Mouse (Mus musculus) c-Kit-negative CD71-positive TER-119-positive erythroid progenitor cells, embryonic 14.5 days (primary cell): ENCODE measurements around the gene Ttyh3.
A peak's percentile ranks its signal among the peaks of the same experiment; 100 is the strongest.

Experiments
- DNase-seq: peaks from one replicate; pipeline ENCODE4 v3.0.0-alpha.2; 2013; ENCODE audit warnings: low read depth, low spot score

Gene Ttyh3

DNA sequence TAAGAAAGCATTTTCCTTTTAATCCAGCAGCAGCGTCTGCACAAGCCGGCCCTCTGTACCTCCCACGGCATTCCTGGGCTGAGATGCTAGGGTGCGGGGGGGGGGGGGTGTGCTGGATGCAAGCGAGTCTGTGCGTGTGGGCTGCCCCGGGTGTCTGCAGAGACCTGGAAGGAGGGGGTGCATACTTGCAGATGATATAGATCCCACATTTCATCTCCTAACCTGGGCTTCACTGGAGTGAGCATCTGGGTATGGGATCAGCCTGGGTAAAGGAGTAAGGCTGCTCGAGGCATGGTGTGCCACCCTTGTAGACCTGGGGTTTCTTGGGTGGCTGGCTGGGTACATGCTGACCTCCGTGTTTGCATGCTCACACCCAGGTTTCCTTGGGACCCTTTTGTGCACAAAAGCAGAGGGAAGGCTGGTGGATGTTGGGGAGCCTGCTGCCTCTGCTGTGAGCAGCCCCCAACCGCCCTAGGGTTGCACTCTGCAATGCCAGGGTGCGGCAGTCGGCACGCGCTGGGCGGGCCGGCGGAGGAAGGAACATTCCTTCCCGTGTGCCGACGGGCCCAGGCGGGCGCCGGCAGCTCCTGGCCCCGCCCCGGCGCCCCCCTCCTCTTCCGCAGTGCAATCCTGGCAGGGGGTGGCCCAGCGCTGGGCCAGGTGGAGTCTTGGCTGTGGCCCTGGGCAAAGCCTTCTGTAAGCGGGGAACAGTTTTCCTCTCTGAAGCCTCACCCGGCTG is 38.4 kb downstream of the Ttyh3 start:
- DNase-seq: no peak

DNA sequence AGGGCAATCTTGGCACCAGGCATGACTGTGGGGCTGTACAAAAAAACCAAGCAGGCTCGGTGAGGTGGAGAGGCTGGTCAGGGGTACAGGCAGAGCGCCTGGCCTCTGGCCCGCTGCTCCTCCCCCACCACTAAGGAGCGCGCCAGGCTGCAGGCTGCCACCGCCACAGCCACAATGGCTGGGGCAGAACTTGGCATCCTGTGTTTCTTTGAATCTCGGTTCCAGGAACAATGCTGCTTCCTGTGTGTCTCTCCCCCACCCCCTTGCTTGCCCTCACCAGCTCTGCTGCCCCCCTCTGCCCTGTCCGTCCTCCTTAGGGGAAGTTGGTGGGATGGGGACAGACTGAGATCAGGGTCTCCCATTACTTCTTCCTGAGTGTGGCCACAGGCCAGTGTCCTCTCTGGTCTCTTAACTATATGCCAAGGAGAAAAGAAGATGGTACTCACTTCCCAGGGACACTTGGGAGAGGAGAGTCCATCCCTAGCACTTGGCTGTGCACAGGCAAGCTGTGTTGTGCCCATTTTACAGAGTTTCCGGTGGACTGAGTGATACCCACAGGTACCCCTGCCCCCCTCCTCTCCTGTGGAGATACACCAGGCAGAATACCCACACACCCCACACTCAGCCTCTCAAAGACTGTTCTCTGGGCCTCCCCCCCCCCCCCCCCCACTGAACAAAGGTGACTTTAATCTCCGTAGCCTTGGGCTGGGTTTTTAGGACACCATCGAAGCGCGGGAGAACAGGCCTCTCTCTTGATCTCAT is 39.1 kb downstream of the Ttyh3 start:
- DNase-seq: no peak

DNA sequence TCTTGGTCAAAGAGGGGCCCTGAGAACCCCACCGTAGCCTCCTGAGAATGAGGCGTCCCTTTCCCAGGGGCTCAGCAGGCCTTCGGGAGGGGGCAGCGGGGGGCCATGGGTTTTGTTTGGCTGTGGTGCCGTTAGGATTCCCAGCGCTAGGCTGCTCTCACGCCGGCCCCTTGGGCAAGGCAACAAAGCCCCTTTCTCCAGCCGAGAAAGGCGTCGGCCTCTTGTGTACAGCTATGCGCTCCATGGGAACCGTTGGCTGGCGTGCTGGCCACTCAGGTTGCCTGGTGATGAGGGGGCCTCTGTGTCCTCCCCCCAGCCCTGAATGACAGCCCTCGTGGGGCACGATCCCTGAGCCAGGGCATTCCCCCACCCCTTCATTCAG is 40.2 kb downstream of the Ttyh3 start:
- no peak for DNase-seq

DNA sequence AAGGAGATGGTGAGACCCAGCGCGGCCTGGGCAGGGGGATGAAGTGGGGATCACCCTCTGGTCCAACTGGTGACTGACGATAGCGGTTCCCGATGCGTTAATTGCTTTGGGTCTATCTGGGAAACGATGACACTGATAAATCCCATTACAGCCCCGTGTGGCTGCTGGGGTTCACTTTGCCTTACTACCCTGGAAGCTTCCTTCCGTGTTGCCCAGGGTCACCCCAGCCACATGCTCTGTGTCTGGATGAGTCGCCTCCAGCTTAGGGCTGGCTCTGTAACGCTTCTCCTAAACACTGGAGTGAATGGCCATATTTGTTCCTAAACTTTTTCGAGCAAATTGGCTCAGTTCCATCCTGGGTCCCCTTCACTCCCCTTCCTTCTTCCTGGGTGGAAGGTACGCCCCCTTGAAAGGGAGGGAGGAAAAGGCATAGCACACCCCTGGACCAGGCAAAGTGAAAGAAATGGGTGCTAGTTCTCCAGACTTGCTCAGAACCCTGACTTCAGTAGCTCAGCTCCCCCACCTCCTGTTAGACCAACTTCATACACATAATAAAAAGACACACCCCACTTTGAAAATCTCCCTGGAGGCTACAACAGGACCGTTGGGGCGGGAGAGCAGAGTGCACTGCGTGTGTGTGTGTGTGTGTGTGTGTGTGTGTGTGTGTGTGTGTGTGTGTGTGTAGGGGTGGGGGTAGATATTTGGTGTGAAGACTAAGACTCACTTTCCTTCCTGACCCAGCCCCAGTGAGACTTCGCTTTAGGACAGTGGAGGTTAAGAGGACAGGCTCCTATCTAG is 40.8 kb downstream of the Ttyh3 start:
- no peak for DNase-seq

DNA sequence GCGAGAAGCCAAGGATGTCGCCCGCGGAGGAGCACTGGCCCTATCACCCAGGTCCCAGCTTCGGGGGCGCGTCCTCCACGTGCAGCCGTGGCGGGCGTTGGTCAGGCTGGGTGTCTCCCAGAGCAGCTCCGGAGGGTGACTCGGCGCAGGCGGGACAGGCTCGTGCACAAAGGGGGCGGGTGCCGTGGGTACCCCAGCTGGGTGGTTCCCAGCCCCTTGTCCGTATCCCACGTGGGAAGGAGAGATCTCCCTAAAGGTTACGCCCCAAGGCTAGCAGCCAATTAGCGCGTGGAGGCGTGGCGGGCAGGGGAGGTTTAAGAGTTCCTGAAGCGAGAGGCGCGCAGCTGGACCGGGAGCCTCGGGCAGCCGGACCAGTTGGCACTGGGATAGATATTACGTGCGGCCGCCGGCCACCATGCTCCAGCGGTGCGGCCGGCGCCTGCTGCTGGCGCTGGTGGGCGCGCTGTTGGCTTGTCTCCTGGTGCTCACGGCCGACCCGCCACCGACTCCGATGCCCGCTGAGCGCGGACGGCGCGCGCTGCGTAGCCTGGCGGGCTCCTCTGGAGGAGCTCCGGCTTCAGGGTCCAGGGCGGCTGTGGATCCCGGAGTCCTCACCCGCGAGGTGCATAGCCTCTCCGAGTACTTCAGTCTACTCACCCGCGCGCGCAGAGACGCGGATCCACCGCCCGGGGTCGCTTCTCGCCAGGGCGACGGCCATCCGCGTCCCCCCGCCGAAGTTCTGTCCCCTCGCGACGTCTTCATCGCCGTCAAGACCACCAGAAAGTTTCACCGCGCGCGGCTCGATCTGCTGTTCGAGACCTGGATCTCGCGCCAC is 41.6 kb downstream of the Ttyh3 start, which contains the start of gene Lfng:
Gene Lfng, plus strand, starts transcription at position 320 of the 835 bp plus-strand sequence.
- peak; percentile 68 for DNase-seq

DNA sequence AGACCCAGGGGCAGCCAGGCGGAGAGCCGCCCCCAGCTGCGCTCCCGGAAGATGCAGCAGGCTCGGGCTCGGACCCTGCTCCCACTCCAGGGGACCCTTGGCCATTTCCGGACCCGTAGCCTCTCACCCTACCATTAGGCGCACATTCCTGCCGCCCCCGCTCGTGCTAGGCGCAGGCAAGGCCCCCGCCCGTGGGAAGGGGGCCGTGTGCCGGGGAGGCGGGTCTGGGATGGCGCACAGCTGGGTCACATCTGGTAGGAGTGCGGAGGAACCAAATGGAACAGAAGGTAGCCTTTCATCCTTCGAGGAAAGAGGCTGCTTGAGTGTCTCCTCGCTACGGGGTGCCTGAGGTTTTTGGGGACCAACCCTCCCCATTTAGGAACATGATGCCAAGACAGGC is 42.4 kb downstream of the Ttyh3 start:
- DNase-seq: no peak

DNA sequence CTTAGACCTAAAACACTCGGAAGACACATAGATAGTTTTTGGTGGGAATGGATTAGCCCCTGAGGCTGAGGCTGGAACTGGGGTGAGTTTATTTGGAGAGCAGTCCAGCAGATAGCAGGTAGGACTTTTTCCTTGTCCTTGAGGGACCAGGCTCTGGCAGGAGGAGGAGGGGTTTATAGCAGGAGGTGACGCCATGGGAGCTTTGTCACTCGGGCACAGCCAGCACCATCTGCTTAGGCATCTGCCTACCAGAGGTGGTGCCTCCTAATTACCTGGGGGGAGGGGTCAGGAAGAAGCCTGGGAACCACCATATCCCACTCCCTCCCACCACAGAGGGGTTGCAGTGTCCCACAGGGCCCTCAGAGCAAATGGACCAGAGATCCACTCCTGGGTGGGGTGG is 43.6 kb downstream of the Ttyh3 start:
- DNase-seq: no peak

DNA sequence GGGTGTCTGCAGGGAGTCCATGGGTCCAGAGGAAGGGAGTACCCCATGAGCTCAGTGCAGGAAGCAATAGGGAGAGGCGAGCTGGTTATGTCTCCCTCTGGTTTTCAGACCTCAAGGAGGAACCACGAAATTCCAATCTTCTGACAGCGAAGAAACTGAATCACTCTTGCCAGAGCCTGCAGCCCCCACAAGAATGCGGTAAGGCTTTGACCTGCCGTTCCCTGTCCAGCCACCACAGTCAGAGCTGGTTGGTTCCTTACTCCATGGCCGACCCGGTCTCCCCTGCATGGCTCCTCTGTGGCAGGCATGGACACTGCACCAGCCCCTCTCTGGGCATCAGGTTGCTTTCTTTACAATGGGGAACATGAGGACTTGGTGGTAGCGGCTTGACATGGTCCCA is 44.4 kb downstream of the Ttyh3 start:
- DNase-seq: no peak

DNA sequence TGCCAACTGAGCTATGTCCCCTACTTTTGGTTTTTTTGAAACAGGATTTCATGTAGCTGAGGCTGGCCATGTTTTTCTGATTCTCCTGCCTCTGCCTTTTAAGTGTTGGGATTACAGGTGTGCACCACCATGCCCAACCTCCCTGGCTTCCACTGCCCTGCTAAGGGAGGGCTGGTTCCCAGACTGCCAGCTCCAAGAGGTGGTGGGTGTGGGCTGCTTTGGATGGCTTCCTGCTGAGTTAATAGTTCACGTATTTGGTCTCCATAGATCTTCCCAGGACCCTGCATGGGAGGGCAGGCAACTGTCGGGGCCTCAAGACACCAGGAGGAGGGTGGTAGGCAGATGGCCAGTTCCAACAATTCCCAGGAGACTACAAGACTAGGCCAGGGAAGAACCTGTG is 46.3 kb downstream of the Ttyh3 start:
- DNase-seq: no peak

DNA sequence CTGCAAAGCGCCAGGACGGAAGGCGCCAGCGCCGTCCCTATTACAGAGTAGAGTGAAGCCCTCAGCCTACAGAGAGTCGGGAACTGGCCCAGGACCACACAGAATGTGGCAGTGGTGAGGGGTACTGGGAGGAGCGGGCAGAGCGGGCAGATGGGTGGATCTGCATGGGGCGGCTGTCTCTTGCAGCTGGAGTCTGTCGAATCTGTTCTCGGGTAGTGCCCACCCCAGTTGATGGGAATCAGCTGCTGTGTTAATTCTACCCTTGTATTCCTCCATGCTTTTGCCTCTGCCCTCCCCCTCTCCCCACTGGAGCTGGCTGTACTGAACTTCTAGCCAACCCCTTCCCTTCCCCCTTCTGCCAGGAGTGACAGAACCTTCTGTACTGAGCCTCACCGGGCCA is 47.1 kb downstream of the Ttyh3 start:
- no peak for DNase-seq

DNA sequence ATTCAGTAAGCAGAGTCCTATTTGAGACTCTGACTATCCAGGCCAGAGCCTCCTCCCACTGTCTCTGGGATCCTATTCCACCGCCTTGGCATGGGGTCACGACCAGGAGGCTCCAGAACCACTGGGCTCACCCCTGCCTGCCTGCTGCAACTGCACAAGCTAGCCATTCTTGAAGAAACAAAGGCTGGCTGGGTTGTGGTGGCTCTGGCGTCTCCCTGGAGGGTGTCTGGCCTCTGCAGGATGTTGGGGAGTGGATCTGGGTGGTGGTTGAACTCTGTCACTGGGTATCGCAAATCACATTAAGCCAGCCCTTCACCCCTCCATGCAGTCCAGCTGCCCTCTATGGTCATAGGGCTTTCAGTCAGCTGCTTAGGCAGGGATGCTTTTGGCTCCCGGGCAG is 48.9 kb downstream of the Ttyh3 start:
- no peak for DNase-seq

DNA sequence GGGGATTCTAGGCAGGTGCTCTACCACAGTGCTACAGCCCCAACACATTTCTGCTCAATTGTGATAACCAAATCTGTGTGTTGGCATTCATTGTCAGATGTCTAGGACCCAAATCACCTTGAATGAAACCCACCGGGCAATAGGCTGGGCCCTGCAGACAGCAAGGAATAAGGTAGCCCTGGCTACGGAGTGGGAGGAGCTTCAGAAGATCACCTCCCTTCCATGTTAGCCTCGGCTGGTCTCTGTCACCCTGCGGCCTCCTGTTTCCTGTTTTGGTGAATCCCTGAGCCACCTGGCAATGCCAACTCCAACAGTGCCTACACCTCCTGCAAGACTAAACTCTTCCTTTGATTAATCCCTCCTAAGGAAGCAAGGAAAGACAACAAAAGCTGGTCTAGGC is 51.0 kb downstream of the Ttyh3 start:
- no peak for DNase-seq

DNA sequence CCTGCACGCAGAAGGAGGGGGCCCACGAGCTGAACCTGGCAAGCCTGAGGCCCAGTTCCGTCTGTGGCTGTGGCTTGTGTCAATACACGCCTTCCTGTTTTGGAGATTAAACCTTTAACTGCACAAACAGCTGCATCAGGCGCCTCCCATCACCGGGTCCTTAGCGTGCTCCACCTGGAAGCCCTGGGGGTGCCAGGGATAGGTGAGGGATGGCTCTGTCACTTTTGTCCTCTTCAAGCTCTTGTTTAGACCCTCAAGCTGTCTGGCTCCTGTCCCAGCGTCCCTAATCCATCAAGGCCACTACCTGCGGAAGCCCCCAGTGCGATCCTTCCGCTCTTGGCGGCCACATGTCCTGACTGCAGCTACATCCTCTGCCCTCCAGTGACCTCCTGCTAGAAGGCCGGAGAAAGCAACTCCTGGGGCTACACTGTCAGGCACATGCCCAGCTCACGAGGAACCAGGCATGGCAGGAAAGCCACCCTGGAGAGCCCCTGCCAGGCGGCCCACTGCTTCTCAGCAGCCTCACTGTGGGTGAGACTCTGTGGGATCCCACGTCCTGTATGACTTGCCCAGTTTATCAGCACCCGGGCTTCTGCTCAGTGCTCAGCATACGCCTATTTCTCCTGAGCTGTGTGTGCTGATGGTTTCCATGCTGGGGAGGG is 51.8 kb downstream of the Ttyh3 start:
- no peak for DNase-seq

DNA sequence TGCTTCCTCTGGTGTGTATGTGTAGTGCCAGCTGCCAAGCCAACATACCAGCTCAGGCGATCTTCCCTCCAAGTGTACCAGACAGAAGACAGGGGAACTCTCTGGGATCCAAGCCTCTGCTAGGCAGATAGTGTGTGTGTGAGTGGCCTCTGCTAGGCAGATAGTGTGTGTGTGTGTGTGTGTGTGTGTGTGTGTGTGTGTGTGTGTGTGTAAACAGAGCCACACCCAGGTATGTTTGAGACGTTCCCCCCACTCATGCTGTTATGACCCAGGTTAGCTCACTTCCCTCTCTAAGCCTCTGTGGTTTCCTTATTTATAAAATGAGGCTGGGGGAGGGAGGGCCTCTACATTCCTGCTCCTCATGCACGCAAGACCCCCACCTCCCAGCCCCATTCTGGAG is 52.4 kb downstream of the Ttyh3 start:
- DNase-seq: no peak

DNA sequence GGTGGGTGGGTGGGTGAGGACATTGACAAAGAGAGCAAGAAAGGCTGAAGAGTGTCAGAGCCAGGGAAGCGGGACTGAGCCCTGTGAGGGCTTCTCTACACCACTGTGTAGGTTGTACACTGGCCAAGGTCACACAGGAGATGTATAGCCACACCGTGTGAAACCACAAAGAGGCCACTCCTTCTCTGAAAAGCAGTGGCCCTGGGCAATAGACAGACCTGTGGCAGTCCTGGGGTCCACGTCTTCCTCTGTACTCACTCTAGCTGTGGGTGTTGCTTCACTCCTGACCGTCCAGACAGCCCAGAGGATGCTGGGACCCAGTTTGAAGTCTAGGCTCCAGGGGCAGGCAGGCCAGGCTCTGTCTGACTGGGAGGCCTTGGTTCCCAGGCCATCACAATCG is 54.0 kb downstream of the Ttyh3 start:
- no peak for DNase-seq

DNA sequence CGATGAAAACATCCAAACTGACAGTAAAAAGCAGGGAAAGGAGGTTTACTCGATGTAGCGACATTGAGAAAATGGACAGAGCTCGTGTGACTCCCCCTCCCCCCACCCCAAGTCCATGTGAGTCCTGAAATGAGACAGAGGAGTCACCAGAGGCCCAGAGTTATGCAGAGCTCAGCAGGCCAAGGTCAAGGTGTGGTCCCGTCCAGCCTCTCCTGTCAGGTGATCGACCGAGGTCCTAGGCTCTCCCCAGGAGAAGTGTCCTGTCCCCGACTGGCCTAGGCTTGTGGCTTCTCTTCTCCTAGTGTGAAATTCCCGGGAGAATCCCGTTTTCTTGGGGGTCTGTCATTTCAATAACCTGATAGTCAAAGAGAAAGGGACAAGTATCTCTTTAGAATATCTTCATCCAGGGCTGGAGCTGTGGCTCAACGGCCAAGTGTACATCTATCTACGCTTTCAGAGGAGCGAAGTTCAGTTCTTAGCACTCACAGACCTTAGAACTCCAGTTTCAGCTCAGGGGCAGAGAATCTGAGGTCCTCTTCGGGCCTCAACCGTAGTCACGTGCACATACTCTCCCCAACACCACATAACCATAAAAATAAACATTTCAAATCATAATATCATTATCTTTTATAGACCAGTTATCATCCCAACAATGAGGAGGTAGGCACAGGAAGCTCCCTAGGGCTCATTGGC is 59.6 kb downstream of the Ttyh3 start:
- DNase-seq: no peak

DNA sequence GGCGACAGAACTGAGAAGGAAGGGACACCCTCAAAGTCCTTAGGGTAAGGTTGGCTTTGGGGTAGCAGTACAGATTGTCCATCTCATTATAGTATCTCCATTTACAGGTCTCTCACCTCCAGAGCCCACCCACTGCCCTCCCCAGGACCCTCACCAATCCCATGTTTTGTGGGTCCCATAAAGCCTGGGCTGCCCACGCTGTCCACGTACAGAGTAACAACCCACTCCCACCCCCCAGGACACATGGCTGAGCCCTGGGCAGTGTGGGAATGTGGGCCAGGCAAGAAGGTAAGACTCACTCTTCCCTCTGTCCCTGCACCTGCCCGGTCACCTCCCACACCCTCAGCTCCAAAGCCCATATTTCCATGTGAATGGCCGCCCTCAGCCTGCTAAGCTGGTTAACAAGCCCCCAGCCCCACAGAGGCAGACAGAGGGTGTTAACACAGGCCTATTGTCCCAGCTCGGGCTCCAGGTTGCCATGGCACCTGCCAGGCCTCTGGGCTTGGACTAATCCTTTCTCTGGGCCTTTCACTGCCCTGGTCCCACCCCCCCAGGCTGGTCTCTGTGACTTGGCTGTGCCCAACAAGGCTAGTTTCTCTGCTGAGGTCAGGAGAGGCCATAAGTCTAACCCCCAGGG is 65.0 kb downstream of the Ttyh3 start:
- DNase-seq: no peak

DNA sequence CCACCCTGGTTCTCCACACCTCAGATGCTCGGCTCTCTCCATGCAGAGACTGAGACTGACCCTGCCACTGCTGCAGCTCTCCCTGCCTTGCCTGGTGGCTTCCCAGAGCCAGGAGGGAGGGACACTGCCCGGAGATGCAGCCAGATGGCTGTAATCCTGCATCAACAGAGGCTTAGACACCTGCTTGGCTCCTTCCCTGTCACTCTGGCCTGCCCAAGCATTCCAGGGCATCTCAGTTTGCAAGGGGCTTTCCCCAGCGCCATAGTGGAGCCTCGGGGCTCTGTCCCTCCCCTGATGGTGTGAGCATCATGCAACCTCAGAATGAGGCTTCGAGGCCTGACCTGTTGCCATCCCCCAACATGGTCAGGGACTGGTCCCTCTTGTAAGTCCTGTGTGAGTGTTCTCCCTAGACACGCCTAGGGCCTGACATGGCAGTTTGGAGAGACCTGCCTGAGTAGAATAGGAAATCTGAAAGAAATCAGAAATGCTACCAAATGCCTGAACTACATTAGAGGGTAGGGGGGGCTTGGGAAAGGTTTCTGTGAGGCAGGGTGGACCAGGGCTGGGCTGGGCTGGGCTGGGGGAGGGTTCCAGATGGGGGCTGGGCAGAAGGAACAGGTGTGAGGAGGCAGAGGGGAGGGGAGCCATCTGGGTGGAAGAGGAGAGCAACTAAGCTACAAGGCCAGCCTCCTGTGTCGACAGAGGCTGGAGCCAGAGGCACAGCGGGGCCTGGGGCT is 65.7 kb downstream of the Ttyh3 start:
- DNase-seq: no peak

DNA sequence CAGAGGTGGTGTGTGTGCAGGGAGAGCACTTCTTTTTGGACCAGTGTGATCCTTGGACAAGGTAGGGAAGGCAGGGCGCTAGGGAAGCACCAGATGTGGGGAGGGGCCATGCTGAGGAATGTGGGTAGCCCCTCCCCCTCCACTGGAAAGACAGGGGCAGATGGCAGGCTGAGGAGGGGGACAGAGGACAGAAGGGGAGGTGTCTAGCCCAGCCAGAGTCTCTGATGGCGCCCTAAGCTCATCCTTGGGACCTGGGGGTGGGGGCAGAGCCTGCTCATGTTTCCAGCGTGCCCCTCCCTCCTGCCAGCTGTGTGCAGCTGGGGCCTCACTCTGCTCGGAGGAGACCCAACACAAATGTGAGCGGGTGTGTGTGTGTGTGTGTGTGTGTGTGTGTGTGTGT is 67.3 kb downstream of the Ttyh3 start:
- DNase-seq: no peak
